Mouse (Mus musculus): ENCODE measurements around the gene Ermap.

DNA sequence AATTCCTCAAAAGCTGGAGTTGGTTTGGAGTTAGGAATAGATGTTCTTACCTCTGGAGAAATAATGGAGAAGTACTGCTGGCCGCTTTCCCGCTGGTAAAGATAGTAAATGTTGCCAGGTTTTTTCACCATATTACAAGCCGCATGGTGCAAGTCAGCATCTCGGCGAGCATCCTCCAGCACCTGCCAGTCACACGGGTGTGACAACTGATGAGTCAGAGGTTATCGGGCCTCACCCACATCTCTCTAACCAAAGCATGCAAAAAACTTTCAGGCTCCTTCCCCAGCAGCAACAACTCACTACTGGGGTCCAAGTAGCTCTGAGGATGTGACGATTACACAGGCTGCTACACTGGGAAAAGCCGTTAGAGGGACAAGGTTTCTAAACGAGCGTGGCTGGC is 36.9 kb upstream of the Ermap start:
- TF ChIP-seq EP300 (IDR thresholded peaks at IDR 0.05; ENCODE audit: low read depth), result no peak
- TF ChIP-seq CTCF (IDR thresholded peaks at IDR 0.05; ENCODE audit: low read depth), result no peak
